Mouse (Mus musculus) intestine, postnatal 0 days (tissue): ENCODE measurements around the gene Mns1. TPM values are rescaled to one million over a fixed set of nuclear protein-coding genes. Genes with fewer than 3 reads are reported as not detected.
A peak's percentile ranks its signal among the peaks of the same experiment; 100 is the strongest.
"Not testable (repeated sequence)": the region's sequence is repeated elsewhere in the genome, so short reads cannot be mapped to it uniquely, and the experiment has no call there.

Experiments used
- ATAC-seq: fragments of 200-750 bp; cut with Nextera tagmentation; 2 replicates; pipeline ENCODE4 v1.8.0; 2017; ENCODE audit warnings: mild to moderate bottlenecking, moderate TSS enrichment, moderate library complexity
- H3K27ac ChIP-seq: fragments of 300-500 bp; sonication (generic); 2 replicates; pipeline ENCODE4 v1.5.1; 2014; ENCODE audit warnings: mild to moderate bottlenecking, low read depth, low read length, moderate library complexity
- H3K27me3 ChIP-seq: fragments of 300-500 bp; sonication (generic); replicated peaks from 2 replicates; pipeline ENCODE4 v1.6.1; 2014; ENCODE audit warnings: low read length, mixed read lengths; ENCODE audit not compliant: control insufficient read depth, insufficient read depth
- H3K36me3 ChIP-seq: fragments of 300-500 bp; sonication (generic); 2 replicates; pipeline ENCODE4 v1.6.1; 2014; ENCODE audit warnings: mild to moderate bottlenecking, moderate library complexity; ENCODE audit not compliant: control insufficient read depth, insufficient read depth
- H3K4me1 ChIP-seq: fragments of 300-500 bp; sonication (generic); replicated peaks from 2 replicates; pipeline ENCODE4 v1.6.1; 2014; ENCODE audit warnings: antibody characterized with exemption, low read length, mixed read lengths; ENCODE audit not compliant: control insufficient read depth, insufficient read depth
- H3K4me2 ChIP-seq: fragments of 300-500 bp; sonication (generic); replicated peaks from 2 replicates; pipeline ENCODE4 v1.6.1; 2014; ENCODE audit warnings: low read depth, mild to moderate bottlenecking, moderate library complexity
- H3K4me3 ChIP-seq: fragments of 300-500 bp; sonication (generic); 2 replicates; pipeline ENCODE4 v1.5.1; 2014; ENCODE audit warnings: low read depth, low read length
- H3K9ac ChIP-seq: fragments of 300-500 bp; sonication (generic); 2 replicates; pipeline ENCODE4 v1.6.1; 2014; ENCODE audit warnings: mild to moderate bottlenecking, low read depth, low read length
- H3K9me3 ChIP-seq: fragments of 300-500 bp; sonication (generic); 2 replicates; pipeline ENCODE4 v1.6.1; 2016; ENCODE audit warnings: mixed run types; ENCODE audit not compliant: control insufficient read depth
- CTCF ChIP-seq: sonication (generic); IDR thresholded peaks from 2 replicates; pipeline ENCODE4 v1.5.1; 2016; ENCODE audit warnings: low read depth, mild to moderate bottlenecking, control low read depth, antibody characterized with exemption, moderate library complexity
- WGBS: fragments of 180-500 bp; shearing (Covaris S2); extraction: QIAGEN DNeasy Blood & Tissue Kit; methylation state at CpG from one replicate; pipeline ENCODE4 v1.1.7; 2014; 5-methylcytosine and 5-hydroxymethylcytosine counted together
- polyA plus RNA-seq: library from polyadenylated mRNA; unstranded; fragments of >200 nt; fragmentation: Nextera tagmentation; extraction: Ambion mirVana; gene quantifications from 2 replicates; pipeline ENCODE4 v1.2.1, GENCODE M21; 2015

Mns1 gene
- polyA plus RNA-seq, 1 experiment from 2014 or later: 4.2 TPM

- no peaks in the 10 kb centered on the region for H3K4me1 ChIP-seq
- H3K4me3 ChIP-seq: no peak overlapping the region
- no peak for ATAC-seq
- no peak overlapping the region for H3K27ac ChIP-seq
- no peak overlapping the region for H3K9ac ChIP-seq
- no peak overlapping the region for H3K4me2 ChIP-seq
- no peaks in the 10 kb centered on the region for H3K36me3 ChIP-seq
- 71% methylated on average over 8 of the region's 8 CpGs for WGBS
- H3K9me3 ChIP-seq: no peaks in the 10 kb centered on the region
- H3K27me3 ChIP-seq: no peaks in the 10 kb centered on the region
- no peak for TF ChIP-seq CTCF
Measured at GRCm38 (mm10) chr9:72393869-72394341, 43.9 kb upstream of the Mns1 start.

DNA sequence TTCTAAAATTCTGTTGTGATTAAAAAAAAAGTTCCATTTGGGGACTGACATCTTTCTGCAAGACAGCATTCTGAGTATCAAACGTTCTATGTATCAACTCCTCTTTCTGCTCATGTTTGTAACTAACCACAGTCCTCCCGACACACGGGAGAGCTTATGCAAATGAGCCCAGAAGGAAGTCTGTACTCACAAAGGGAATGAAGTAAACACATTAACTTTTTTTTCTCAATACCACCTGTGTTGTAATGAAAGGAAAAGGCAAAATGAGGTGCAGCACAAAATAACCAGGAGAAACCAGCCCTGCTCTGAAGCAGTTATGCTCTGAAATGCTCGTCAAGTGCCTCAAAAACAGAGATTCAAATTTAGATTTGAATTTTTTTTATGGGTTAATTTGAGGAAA lies 37.7 kb upstream of the Mns1 start:
- no peak for TF ChIP-seq CTCF
- Histone ChIP-seq H3K4me1 (no peaks in the 10 kb centered on the region), H3K36me3 (no peaks in the 10 kb centered on the region), H3K27me3 (no peaks in the 10 kb centered on the region), H3K4me3 (no peak overlapping the region), H3K9me3 (no peaks in the 10 kb centered on the region), H3K27ac (no peak overlapping the region), H3K4me2 (no peak overlapping the region), H3K9ac (no peak overlapping the region)
- no peak for ATAC-seq
- 40% methylated on average over 4 of the region's 4 CpGs for WGBS

DNA sequence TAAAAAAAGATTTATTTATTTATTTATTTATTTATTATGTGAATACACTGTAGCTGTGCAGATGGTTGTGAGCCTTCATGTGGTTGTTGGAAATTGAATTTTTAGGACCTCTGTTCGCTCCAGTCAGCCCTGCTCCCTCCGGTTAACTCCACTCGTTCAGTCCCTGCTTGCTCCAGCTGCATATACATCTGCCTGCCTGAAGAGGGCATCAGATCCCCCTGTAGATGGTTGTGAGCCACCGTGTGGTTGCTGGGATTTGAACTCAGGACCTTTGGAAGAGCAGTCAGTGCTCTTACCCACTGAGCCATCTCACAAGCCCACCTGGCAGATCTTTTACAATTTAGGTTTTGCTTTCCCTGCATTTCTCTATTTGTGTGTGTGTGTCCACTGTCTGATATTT lies 36.0 kb upstream of the Mns1 start:
- not testable (repeated sequence) for H3K4me2 ChIP-seq, H3K27me3 ChIP-seq, H3K36me3 ChIP-seq, ATAC-seq, H3K9ac ChIP-seq, H3K4me3 ChIP-seq, H3K9me3 ChIP-seq, H3K27ac ChIP-seq, H3K4me1 ChIP-seq
- WGBS: 68% methylated on average over 4 of the region's 4 CpGs
- peak; percentile 27; the same call in 1 of the 2 replicates for TF ChIP-seq CTCF

- no peak overlapping the region for H3K27ac ChIP-seq
- TF ChIP-seq CTCF: no peak
- WGBS: 79% methylated on average over 6 of the region's 6 CpGs
Measured at GRCm38 (mm10) chr9:72403421-72403820, 34.4 kb upstream of the Mns1 start.

DNA sequence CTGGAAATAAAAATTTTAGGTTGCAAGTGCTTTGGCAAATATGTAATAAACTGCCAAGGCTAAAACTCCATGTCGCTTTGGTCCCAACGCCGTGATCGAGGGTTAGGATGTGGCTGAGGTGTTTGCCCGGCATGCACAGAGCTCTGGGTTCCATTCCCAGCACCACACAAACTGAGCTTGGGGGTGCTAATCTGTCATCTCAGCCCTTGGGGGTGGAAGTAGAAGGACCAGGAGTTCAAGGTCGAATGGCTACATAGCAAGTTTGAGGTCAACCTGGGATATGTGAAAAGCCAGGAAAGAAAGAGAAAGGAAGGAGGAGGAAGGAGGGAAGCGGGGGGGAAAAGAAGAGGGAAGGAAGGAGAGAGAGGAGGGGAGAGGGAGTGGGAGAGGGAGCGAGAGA lies 33.4 kb upstream of the Mns1 start:
- H3K9ac ChIP-seq: no peak overlapping the region
- H3K9me3 ChIP-seq: no peaks in the 10 kb centered on the region
- no peak overlapping the region for H3K27ac ChIP-seq
- no peak overlapping the region for H3K4me3 ChIP-seq
- no peak overlapping the region for H3K4me2 ChIP-seq
- 83% methylated on average over 8 of the region's 8 CpGs for WGBS
- H3K27me3 ChIP-seq: no peaks in the 10 kb centered on the region
- H3K36me3 ChIP-seq: no peaks in the 10 kb centered on the region
- ATAC-seq: no peak
- no peak for TF ChIP-seq CTCF
- no peaks in the 10 kb centered on the region for H3K4me1 ChIP-seq

More at GRCm38 (mm10) chr9:72403421-72403820, 34.4 kb upstream of the Mns1 start:
- Histone ChIP-seq H3K9me3 (no peaks in the 10 kb centered on the region), H3K36me3 (no peaks in the 10 kb centered on the region), H3K27me3 (no peaks in the 10 kb centered on the region), H3K4me1 (no peaks in the 10 kb centered on the region), H3K4me2 (no peak overlapping the region), H3K4me3 (no peak overlapping the region), H3K9ac (no peak overlapping the region)
- no peak for ATAC-seq

- no peak overlapping the region for H3K4me2 ChIP-seq
- 84% methylated on average over 3 of the region's 3 CpGs for WGBS
Measured at GRCm38 (mm10) chr9:72404934-72405333, 32.9 kb upstream of the Mns1 start.

More at GRCm38 (mm10) chr9:72404934-72405333, 32.9 kb upstream of the Mns1 start:
- Histone ChIP-seq H3K36me3 (no peaks in the 10 kb centered on the region), H3K27ac (no peak overlapping the region), H3K9ac (no peak overlapping the region), H3K9me3 (no peaks in the 10 kb centered on the region), H3K4me3 (no peak overlapping the region), H3K27me3 (no peaks in the 10 kb centered on the region), H3K4me1 (no peaks in the 10 kb centered on the region)
- no peak for TF ChIP-seq CTCF
- no peak for ATAC-seq
